Mouse (Mus musculus) cerebellum, postnatal 4 days (tissue): ENCODE measurements at regions not wholly inside any gene's neighbourhood (a gene's known extent, or its start where the extent isn't known, plus 50 kb on each side); places are given as distances from the start of the nearest gene placed in this dataset.

Source experiments
- DNase-seq, 2 experiments: peaks; one replicate each; pipeline ENCODE4 v3.0.0; 2022; ENCODE audit warnings: low spot score in 2 of 2, mixed read lengths in 1 of 2

DNA sequence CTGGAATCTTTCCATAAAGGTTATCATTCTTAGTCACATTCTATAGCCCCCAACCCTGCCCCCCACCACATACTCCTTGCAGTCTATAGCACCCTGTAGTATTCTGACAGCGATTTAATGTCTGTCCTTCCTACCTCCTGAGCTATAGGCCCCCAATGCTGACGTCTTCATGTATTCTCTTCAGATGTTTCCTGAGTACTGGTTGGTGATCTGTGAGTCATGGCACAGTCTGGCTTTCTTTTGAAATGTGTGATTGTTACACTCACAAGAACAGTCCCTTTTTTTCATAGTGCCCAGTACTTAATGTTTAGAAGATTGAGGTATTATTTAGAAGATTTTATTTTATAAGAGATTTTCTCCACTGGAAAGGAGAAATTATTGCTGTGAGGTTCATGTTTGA lies 634.6 kb upstream of the Zeb2 start:
- no peak for DNase-seq

DNA sequence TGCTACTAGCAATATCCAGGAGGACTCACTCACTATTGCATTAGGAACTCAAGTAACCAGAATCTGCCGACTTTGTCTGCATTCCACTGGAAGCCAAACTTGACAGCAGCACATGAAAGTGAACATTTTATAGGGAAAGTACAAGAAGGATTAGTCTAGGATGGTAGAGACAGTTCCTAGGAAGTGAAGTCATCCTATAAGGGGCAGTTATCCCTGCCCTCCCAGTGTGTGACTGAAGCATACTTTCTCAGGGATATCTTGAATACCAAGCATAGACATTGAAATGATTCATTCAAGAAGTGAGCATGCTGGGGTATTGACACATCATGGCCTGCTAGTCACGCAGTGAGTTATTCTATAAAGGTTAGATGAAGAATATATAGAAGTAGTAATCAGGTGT lies 632.2 kb upstream of the Zeb2 start:
- no peak for DNase-seq

DNA sequence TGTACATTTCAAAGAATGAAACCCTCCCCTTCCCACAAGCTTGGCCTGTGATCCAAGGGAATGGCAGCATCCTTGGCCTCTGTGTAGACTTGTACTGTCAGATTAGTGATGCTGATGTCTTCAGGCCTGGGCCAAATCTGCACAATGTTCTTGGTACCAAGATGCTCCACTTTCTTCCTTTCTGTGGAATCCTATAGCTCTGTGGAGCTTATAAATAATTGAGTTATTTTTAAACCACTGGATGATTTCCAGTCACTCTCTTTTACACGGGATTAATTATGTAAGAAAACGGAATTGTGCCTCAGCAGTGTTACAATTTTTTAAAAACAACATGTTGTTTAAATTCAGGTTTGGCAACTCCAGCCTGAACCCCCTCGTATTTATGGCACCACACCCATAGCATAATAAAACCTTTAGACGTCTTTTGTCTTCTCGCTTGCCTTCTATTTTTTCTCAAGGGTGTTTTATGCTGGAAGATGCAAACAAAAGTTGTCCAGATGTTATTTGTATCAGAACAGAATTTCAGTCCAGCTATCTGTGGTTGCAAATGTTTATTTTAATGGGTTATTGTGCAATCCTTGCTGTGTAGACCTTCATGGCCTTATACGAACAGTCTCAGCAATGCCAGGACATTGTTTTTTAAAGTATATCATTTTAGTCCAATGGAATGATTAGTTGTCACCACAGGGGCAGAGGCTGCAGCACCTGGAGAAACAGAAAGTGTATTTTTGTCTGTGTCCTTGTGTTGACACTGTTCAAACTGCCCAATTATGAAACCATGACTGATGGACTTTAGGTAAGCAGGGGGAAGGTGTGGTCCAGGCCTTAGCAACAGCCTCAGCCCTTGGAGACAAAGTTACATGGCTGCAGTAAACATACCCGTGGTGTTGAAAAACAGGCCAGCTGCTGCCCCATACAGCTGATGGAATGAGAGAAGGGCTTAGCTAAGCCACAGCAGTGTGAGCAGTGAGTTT lies 630.4 kb upstream of the Zeb2 start:
- DNase-seq: no peak

GRCm38 (mm10) chr2:45746606-45747005 lies 629.4 kb upstream of the Zeb2 start:
- DNase-seq: no peak

DNA sequence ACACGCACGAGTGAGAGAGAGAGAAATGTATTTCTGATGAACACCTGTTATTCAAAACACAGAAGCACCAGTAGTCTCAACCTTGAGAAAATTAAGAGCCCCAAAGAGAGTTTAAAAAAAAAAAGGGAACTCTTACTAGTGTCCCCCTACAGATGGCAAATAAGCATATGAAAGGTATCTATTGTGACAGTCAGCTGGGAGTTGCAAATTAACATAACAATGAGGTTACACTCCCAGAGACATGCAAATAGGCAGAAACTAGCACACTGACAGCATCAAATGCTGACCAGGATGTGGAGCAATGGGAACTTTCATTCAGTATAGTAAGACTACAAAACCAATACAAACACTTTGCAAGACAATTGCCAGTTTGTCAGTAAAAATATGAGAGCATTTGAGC lies 619.1 kb upstream of the Zeb2 start:
- DNase-seq: no peak

- no peak for DNase-seq
Observed at GRCm38 (mm10) chr2:45713997-45714396, 596.8 kb upstream of the Zeb2 start.

DNA sequence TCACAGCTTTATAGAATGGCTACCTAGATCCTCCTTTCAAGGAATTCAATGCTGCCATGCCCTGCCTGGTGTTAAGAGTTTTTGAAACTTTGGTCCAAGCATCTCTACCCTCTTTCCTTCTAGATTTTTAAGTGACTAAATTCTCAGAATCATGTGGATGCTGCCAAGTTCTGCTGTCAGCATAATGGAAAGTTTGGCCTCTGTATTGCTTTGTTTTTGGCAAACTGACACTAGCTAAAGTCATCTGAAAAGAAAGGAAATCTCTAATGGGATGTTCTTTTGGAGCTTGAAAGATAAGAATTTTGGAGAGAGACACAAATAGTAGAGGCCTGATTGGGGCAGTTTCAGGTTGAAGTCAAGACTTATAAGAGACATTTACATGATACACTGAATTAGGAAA lies 589.8 kb upstream of the Zeb2 start:
- DNase-seq: no peak

DNA sequence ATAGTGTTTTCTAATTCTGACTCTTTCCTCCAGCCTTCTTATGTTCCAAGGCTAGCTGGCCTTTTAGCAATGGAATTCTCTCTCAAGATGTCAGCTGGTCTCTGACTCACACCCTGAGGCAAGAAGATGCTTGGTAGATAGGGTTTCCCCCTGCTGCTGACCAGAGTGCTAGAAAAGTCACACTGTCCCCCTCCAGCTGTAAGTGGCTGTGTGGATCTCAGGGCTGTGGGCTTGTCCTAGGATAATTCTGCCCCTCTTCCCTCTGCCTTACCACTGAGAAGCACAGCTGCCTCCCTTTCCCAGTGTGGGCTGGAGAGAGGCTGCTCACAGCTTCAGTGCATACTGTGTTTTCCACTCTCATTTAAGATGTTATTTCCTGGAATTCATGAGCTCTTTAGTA lies 585.3 kb upstream of the Zeb2 start:
- no peak for DNase-seq

- no peak for DNase-seq
Observed at GRCm38 (mm10) chr2:45700578-45700977, 583.4 kb upstream of the Zeb2 start.

DNA sequence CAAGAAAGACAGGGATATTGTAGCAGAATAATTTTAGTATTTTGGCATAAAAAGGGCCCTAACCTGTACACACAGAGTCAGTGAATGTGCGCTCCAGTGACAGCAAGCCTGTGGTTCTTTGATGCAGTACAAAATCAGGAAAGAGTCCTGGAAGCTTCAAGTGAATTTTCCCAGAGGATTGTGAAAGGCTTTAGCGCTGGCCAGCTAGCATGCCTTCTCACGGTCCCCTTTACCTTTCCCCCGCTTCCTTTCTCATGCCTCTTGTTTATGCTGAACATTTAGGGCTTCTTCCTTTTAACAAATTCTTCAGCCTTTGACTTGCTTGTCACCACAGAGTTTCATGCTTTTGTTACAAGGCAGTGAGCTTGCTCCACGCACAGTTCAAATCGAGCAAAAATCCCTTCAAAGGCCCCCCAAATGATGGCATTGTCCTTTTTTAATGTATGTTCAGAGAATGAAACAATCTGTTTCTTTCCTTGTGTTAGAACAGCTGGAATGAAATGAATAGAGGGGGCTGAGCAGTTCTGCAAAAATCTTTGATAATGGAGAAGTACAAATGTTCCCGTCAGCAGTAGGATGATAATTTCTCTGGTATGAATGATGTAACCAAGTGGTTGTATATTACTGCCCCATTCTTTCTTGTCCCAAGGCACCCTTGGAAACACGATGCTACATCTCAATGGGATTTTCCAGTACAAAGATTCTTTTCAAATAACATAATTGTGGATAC lies 576.3 kb upstream of the Zeb2 start:
- DNase-seq: no peak

DNA sequence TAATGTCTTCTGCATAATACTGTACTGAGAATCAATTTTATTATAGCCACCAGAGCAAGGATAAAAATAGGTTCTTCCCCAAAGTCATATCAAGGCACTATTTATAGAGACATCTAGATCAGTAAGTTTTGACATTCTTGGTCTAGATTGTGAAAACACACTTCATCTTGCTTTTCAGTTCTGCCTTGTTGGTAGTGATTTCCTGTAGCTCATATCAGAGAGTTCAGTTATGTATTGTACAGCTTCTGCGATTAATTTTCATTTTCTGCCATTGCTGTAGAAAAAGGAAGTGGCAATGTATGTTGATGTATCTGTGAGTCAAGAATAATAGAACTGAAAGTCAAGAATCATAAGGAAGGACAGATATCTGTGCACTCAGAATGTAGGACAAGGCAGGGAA lies 575.6 kb upstream of the Zeb2 start:
- DNase-seq: no peak

- DNase-seq: no peak
Observed at GRCm38 (mm10) chr2:45688996-45689395, 571.8 kb upstream of the Zeb2 start.

GRCm38 (mm10) chr2:45681251-45681650 lies 564.1 kb upstream of the Zeb2 start:
- no peak for DNase-seq

DNA sequence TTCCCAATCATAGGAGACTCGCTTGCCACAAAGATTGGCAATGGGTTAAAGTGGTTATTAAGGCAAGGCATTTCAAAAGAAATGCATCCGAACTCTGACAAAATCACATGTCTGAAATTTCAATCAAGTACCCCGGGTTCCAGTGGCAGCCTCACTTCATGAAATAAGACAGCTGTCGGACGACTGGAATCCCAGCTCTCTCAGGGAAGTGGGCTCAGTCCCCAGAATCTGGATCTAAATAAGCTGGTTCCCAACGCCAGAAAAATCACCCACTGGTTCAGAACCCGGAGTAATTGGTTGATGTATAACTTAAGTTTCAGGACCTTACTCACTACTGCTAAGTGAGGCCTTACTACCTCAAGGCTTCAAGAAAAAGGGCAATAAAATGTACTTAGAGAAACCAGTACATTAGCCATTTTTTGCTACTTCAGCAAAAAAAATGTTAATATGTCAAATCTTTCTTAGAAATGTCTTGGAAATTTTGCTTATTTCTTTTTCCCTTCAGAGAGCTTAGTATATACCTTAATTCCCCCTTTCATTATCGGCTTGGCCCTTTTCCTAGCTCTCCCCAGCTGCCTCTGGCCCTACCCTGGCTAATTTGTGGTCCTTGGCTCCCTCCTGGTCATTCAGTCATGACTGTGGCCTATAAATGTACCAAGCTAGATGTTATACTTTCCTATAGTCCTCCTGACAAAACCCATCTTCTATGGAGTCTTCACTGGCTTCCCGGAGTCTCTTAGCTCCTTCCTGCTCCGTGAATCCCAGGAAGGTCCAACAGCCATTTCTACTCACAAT lies 562.1 kb upstream of the Zeb2 start:
- DNase-seq: no peak

GRCm38 (mm10) chr2:45678685-45679084 lies 561.5 kb upstream of the Zeb2 start:
- DNase-seq: no peak

GRCm38 (mm10) chr2:45675776-45676175 lies 558.6 kb upstream of the Zeb2 start:
- no peak for DNase-seq

DNA sequence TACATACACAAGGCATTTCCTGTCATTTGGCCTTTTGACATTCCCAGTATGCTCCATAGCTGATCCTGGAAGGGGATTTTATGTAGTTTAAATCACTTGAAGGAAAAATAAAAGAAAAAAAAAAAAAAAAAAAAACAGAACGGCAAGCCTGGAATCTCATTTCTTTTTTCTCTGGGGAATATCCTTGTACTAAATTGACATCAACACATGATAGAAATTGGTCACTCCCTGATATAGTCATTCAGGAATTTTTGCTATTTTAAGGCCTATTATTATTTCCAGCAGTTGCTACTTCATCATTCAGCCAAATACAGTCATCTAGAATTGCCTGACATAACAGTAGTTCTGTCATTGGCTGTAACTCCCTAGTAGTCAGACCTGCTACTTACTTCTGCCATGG lies 538.8 kb upstream of the Zeb2 start:
- DNase-seq: no peak

- no peak for DNase-seq
Observed at GRCm38 (mm10) chr2:45654693-45655092, 537.5 kb upstream of the Zeb2 start.

- DNase-seq: no peak
Observed at GRCm38 (mm10) chr2:45652977-45653376, 535.8 kb upstream of the Zeb2 start.

DNA sequence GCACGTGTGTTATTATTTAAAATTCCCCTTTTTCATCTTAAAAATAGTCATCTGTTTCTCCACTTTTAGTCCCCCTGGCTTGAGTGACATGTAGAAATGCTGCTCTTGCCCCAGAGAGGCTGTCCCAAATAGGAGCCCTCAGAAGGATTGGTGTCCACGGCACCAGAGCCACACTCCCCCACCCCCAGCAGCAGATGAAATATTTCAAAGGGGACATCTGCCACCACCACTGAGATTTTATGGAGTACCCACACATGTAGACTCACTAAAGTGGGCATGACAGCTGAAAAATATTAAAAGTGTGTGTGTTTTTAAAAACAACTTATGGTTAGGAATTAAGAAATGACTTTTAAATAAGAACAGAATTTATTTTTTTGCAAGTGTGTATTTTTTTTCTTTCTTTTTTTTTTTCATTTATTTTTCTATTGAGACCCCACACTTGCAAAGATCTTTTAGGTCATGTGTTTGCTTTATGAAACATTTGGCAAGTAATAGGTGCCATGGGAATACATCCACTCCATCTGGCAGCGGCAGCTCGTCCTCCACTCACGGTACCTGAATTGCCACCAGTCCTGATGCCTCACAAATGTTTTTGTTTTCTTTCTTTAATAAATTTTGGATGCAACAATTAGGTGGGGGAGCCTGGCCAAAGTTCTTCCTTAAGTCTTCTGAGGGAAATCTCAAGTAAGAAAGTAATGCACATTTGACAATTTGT lies 533.2 kb upstream of the Zeb2 start:
- no peak for DNase-seq

DNA sequence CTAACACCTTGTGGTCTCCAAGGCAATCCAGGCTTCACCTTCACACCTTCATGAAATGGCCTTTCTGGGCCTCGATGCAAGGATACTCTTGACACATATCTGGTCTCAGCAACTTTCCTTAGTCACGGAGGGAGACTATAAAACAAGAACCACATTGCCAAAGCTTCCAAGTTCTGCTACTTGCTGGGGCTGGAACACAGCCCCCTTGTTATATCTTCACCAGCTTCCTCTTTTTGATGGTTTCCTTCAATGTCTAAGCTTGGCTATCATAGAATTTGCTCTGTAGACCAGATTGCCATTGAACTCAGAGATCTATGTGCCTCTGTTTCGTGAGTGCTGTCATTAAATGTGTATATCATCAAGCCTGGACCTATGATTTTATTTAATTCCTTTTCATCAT lies 530.7 kb upstream of the Zeb2 start:
- no peak for DNase-seq

GRCm38 (mm10) chr2:45630081-45630480 lies 512.9 kb upstream of the Zeb2 start:
- DNase-seq: no peak
